15 mouse cellular contexts compared by ENCODE assay signal in the genomic region with DNA sequence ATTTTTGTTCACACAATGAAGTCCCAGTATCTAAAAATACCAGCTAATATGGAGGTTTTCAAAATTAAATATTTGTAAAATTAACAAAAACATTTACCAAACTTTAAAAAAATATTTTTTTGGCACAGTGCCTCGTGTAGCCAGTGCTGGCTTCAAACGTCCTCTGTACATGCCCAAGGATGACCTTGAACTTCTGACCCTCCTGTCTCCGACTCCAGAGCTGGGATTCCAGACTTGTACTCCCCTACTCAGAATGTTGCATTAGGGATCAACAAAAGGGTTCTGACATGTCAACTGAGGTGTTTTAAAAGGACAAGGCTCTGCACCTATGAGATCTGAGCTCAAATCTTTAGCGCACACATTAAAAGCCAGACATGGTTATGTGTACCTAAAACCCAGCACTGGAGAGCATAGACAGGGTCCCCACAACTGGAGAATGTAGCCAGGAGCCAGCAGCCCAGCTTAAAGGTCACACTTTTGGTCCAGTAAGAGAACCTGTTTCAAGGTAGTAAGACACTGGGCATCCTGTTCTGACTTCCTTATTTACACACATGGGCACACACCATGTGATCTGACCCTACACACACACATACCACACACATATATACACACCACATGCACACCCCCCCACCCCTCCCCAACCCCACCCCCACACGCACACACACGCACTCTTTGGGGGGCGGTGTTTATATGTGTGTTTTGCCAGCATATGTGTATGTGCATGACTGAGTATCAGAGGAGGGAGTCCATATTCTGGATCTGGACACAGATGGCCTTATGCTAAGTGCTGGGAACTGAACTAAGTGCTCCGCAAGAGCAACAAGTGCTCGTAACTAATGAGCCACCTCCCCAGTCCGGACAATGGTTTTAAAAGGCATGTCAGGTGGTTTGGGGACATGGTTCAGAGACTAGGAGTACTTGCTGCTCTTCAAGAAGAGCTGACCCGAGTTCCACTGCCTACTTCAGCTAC. TPM values are rescaled to one million over a fixed set of nuclear protein-coding genes. Genes with fewer than 3 reads are reported as not detected.
DNase-seq lines count a peak whose midpoint lies in the region; ATAC-seq and TF ChIP-seq lines count a peak whose summit lies in the region.
"Had no signal": no experiment of that assay in that cellular context is flagged by ENCODE, and none has a peak within 500 bp of the region (broad histone marks: within the 10 kb centered on the region; RNA-seq: fewer than 3 reads in every experiment).

No protein-coding gene starts in this region.

- no peak for DNase-seq in heart, postnatal 14 days
- no peak for DNase-seq in stomach, postnatal 0 days (ENCODE audit: low spot score)
- DNase-seq in R1 (ENCODE audit: low read depth, low spot score), result peak; percentile 51
- DNase-seq in naive thymus-derived CD4-positive, alpha-beta T cell, adult 2 months (ENCODE audit: low read depth), result peak; percentile 46
- no peak for DNase-seq in kidney, postnatal 10 days
- DNase-seq: adrenal gland, postnatal 36 days; cerebellum, postnatal 10 days; gastrocnemius, postnatal 10 days; kidney, postnatal 36 days; lung, postnatal 14 days had no signal

- peaks cover 10% of the 10 kb centered on the region for H3K36me3 ChIP-seq in heart, embryonic 13.5 days
- H3K36me3 ChIP-seq in stomach, embryonic 16.5 days (ENCODE audit: control insufficient read depth, insufficient read depth, low read length), result no peaks in the 10 kb centered on the region
- H3K36me3 ChIP-seq in stomach, postnatal 0 days (ENCODE audit: control insufficient read depth, insufficient read depth, low read length), result no peaks in the 10 kb centered on the region
- H3K36me3 ChIP-seq: midbrain, embryonic 12.5 days had no signal

- H3K9ac ChIP-seq in heart, embryonic 13.5 days, result no peak overlapping the region
- no peak overlapping the region for H3K9ac ChIP-seq in stomach, embryonic 16.5 days (ENCODE audit: low read length)
- no peak overlapping the region for H3K9ac ChIP-seq in stomach, postnatal 0 days (ENCODE audit: low read length)
- H3K9ac ChIP-seq: forebrain, embryonic 13.5 days; midbrain, embryonic 12.5 days had no signal

- TF ChIP-seq EP300 in stomach, postnatal 0 days (optimal IDR thresholded peaks at IDR 0.05), result no peak

- peaks cover 39% of the 10 kb centered on the region for H3K4me1 ChIP-seq in heart, embryonic 13.5 days
- peaks cover 16% of the 10 kb centered on the region for H3K4me1 ChIP-seq in stomach, embryonic 16.5 days (ENCODE audit: control insufficient read depth, insufficient read depth, low read length)
- H3K4me1 ChIP-seq in stomach, postnatal 0 days (replicated peaks; ENCODE audit: control insufficient read depth, insufficient read depth), result peaks cover 9% of the 10 kb centered on the region; the same call in 1 of the 2 replicates

- H3K27me3 ChIP-seq in heart, embryonic 13.5 days (replicated peaks), result no peaks in the 10 kb centered on the region
- no peaks in the 10 kb centered on the region for H3K27me3 ChIP-seq in stomach, embryonic 16.5 days (ENCODE audit: control insufficient read depth, insufficient read depth, low read length)
- H3K27me3 ChIP-seq in stomach, postnatal 0 days (ENCODE audit: control insufficient read depth, insufficient read depth, low read length), result no peaks in the 10 kb centered on the region
- H3K27me3 ChIP-seq: forebrain, embryonic 13.5 days had no signal

- WGBS in heart, embryonic 13.5 days, result 64% methylated on average over 11 of the region's 11 CpGs
- WGBS in stomach, embryonic 16.5 days, result 74% methylated on average over 11 of the region's 11 CpGs
- 71% methylated on average over 11 of the region's 11 CpGs for WGBS in stomach, postnatal 0 days

- peak overlapping the region; percentile 99 for H3K4me2 ChIP-seq in heart, embryonic 13.5 days
- no peak overlapping the region for H3K4me2 ChIP-seq in stomach, embryonic 16.5 days (ENCODE audit: low read depth, low read length)
- H3K4me2 ChIP-seq in stomach, postnatal 0 days (replicated peaks; ENCODE audit: low read depth), result no peak overlapping the region
- H3K4me2 ChIP-seq: forebrain, embryonic 13.5 days; midbrain, embryonic 12.5 days had no signal

- intact Hi-C loops in heart, postnatal 14 days (cut with DNase I), result no loop called here

- H3K4me3 ChIP-seq in heart, embryonic 13.5 days, result no peak overlapping the region
- H3K4me3 ChIP-seq in stomach, embryonic 16.5 days (replicated peaks; ENCODE audit: low read length), result no peak overlapping the region
- H3K4me3 ChIP-seq in stomach, postnatal 0 days (ENCODE audit: low read depth, low read length), result no peak overlapping the region
- H3K4me3 ChIP-seq: forebrain, embryonic 13.5 days; midbrain, embryonic 12.5 days had no signal

- no peak for ATAC-seq in heart, embryonic 13.5 days (ENCODE audit: extremely low read depth, insufficient number of reproducible peaks, low FRiP score, low TSS enrichment)
- ATAC-seq in stomach, embryonic 16.5 days (ENCODE audit: insufficient read depth, low FRiP score), result no peak
- no peak for ATAC-seq in stomach, postnatal 0 days (ENCODE audit: low FRiP score, low TSS enrichment)
- ATAC-seq: forebrain, embryonic 13.5 days; intestine, postnatal 0 days had no signal

- no peak for TF ChIP-seq CTCF in stomach, postnatal 0 days (IDR thresholded peaks at IDR 0.05; ENCODE audit: low read depth)

- peak overlapping the region; percentile 78 for H3K27ac ChIP-seq in heart, embryonic 13.5 days (replicated peaks)
- peak overlapping the region; percentile 46; the same call in 1 of the 2 replicates for H3K27ac ChIP-seq in stomach, embryonic 16.5 days (ENCODE audit: low read length)
- no peak overlapping the region for H3K27ac ChIP-seq in stomach, postnatal 0 days (replicated peaks)
- H3K27ac ChIP-seq: forebrain, embryonic 13.5 days; midbrain, embryonic 12.5 days had no signal

- H3K9me3 ChIP-seq in heart, embryonic 13.5 days, result no peaks in the 10 kb centered on the region
- H3K9me3 ChIP-seq in stomach, embryonic 16.5 days (replicated peaks; ENCODE audit: control insufficient read depth, low read length), result no peaks in the 10 kb centered on the region
- no peaks in the 10 kb centered on the region for H3K9me3 ChIP-seq in stomach, postnatal 0 days (ENCODE audit: control insufficient read depth, low read length)
- H3K9me3 ChIP-seq: forebrain, embryonic 13.5 days; midbrain, embryonic 12.5 days had no signal

RNA-seq across cellular contexts. Expression of a gene that starts 1.1 kb away (rescaled TPM):
- polyA plus RNA-seq in heart, embryonic 13.5 days (2015; fragmentation: Nextera tagmentation; extraction: Ambion mirVana), result 19.0 and 25.9 TPM in 2 replicates
- 10 to 100 TPM; 34.0 to 39.8 TPM for total RNA-seq in heart, postnatal 14 days (2021)
- 9.4 and 11.8 TPM in 2 replicates for polyA plus RNA-seq in stomach, embryonic 16.5 days (2015; fragmentation: Nextera tagmentation; extraction: Ambion mirVana)
- polyA plus RNA-seq in stomach, postnatal 0 days (2015; fragmentation: Nextera tagmentation; extraction: Ambion mirVana), result 8.9 and 9.0 TPM in 2 replicates

RNA-seq across cellular contexts. Expression of a gene that starts 40.4 kb away (rescaled TPM):
- polyA plus RNA-seq in heart, embryonic 13.5 days (2015; fragmentation: Nextera tagmentation; extraction: Ambion mirVana), result 22.7 and 24.4 TPM in 2 replicates
- total RNA-seq in heart, postnatal 14 days (2021), result 10 to 100 TPM; 26.6 to 30.4 TPM
- 26.1 and 26.5 TPM in 2 replicates for polyA plus RNA-seq in stomach, embryonic 16.5 days (2015; fragmentation: Nextera tagmentation; extraction: Ambion mirVana)
- polyA plus RNA-seq in stomach, postnatal 0 days (2015; fragmentation: Nextera tagmentation; extraction: Ambion mirVana), result 12.2 and 14.1 TPM in 2 replicates

Comparison
In these comparisons a context has a peak if more than half of its experiments do, and no peak if none do; other contexts are left out.
1. DNase-seq: peak in R1 (single experiment) and naive thymus-derived CD4-positive, alpha-beta T cell, adult 2 months (single experiment); none in heart, postnatal 14 days (0 of 2), stomach, postnatal 0 days (single experiment) and kidney, postnatal 10 days (single experiment).